Mouse (Mus musculus): ENCODE results near the gene Slc51a.

DNA sequence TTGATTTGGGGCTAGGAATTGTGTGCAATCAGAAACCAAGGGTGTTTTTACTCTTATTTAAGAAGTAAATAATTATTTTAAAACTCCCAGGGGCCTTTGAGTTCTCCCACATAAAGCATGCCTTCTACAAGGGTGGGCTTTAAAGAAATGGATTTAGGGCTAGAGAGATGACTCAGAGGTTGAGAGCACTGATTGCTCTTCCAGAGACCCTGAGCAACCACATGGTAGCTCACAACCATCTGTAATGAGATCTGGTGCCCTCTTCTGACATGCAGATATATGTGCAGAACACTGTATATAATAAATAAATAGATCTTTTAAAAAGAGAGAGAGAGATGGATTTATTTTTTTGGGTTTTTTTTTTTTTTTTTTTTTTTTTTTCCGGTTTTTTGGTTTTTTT is 22.8 kb downstream of the Slc51a start:
- no peak for TF ChIP-seq POLR2A (IDR thresholded peaks at IDR 0.05; ENCODE audit: borderline replicate concordance, extremely low read depth, insufficient read depth, insufficient read length, poor library complexity, severe bottlenecking)
- no peak for TF ChIP-seq CTCF (IDR thresholded peaks at IDR 0.05; ENCODE audit: borderline replicate concordance, extremely low read depth, insufficient read depth, insufficient read length)
